Mouse (Mus musculus) forebrain, embryonic 16.5 days (tissue): ENCODE measurements around the gene Chchd3. TPM values are rescaled to one million over a fixed set of nuclear protein-coding genes. Genes with fewer than 3 reads are reported as not detected.
A peak's percentile ranks its signal among the peaks of the same experiment; 100 is the strongest.

Source experiments
- ATAC-seq: fragments of 200-750 bp; cut with Nextera tagmentation; 2 replicates; pipeline ENCODE4 v1.8.0; 2017; ENCODE audit warnings: mild to moderate bottlenecking, moderate library complexity
- H3K27ac ChIP-seq: fragments of 300-500 bp; sonication (generic); 2 replicates; pipeline ENCODE4 v1.5.1; 2014; ENCODE audit warnings: low read length, control low read depth
- H3K27me3 ChIP-seq: fragments of 300-500 bp; sonication (generic); replicated peaks from 2 replicates; pipeline ENCODE4 v1.6.1; 2014; ENCODE audit warnings: low read length; ENCODE audit not compliant: control insufficient read depth, insufficient read depth
- H3K36me3 ChIP-seq: fragments of 300-500 bp; sonication (generic); 2 replicates; pipeline ENCODE4 v1.6.1; 2014; ENCODE audit not compliant: control insufficient read depth, insufficient read depth
- H3K4me1 ChIP-seq: fragments of 300-500 bp; sonication (generic); replicated peaks from 2 replicates; pipeline ENCODE4 v1.6.1; 2014; ENCODE audit warnings: low read length; ENCODE audit not compliant: control insufficient read depth, insufficient read depth
- H3K4me2 ChIP-seq: fragments of 300-500 bp; sonication (generic); 2 replicates; pipeline ENCODE4 v1.6.1; 2014; ENCODE audit warnings: mild to moderate bottlenecking, low read length, control low read depth
- H3K4me3 ChIP-seq: fragments of 300-500 bp; sonication (generic); replicated peaks from 2 replicates; pipeline ENCODE4 v1.5.1; 2014; ENCODE audit warnings: mild to moderate bottlenecking, low read length, control low read depth
- H3K9ac ChIP-seq: fragments of 300-500 bp; sonication (generic); replicated peaks from 2 replicates; pipeline ENCODE4 v1.6.1; 2014; ENCODE audit warnings: low read depth, low read length, control low read depth
- H3K9me3 ChIP-seq: fragments of 300-500 bp; sonication (generic); 2 replicates; pipeline ENCODE4 v1.6.1; 2016; ENCODE audit warnings: low read length; ENCODE audit not compliant: control insufficient read depth
- WGBS: fragments of 180-500 bp; shearing (Covaris S2); extraction: QIAGEN DNeasy Blood & Tissue Kit; methylation state at CpG from one replicate; pipeline ENCODE4 v1.1.7; 2014; 5-methylcytosine and 5-hydroxymethylcytosine counted together
- polyA plus RNA-seq: library from polyadenylated mRNA; unstranded; fragments of >200 nt; fragmentation: Nextera tagmentation; extraction: Ambion mirVana; gene quantifications from 2 replicates; pipeline ENCODE4 v1.2.1, GENCODE M21; 2015

The Chchd3 gene
- polyA plus RNA-seq, 1 experiment from 2014 or later: 121 TPM

DNA sequence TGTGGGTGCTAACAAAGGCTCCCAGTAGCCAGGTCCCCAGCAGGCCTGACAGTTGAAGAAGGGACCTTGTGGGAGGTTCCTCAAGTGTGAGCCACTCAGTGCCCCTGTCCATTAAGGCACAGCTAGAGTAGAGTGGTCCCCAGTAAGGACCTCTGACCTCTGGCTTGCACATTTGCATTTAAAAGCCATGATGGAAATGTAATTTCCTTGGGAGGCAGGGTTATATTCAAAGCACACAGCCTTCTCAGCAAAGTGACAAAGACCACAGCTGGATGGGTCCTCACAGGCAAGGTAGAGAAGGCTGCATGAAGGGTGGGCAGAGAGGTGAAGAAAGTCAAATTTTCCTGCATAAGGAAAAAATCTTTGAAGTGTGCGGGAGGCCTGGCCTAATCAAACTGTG, 272.7 kb downstream of the Chchd3 start:
- no peak for ATAC-seq
- Histone ChIP-seq H3K27me3 (no peaks in the 10 kb centered on the region), H3K27ac (no peak overlapping the region), H3K36me3 (no peaks in the 10 kb centered on the region), H3K9me3 (no peaks in the 10 kb centered on the region), H3K4me2 (no peak overlapping the region), H3K4me1 (peaks cover 7% of the 10 kb centered on the region), H3K4me3 (no peak overlapping the region), H3K9ac (no peak overlapping the region)
- 42% methylated on average over 1 of the region's 1 CpGs for WGBS

DNA sequence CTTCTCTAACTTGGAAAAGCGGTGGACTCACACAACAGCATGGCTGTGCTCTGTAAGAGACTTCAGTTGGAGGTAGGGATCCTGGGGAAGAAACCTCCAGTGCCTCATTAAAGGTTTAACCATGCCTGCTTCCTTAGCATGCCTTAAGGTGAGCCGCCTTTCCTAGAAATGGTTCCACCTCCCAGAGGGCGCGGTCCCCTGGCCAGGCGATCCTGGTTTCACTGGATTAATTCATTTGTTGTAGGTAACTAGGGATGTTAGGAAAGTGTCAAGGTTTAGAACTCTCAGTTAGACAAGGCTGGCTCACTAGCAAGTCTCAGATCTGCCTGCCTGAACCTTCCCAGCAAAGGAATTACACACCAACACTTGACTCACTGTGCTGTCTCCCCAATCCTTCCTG, 273.9 kb downstream of the Chchd3 start:
- H3K4me3 ChIP-seq: no peak overlapping the region
- H3K4me2 ChIP-seq: no peak overlapping the region
- H3K9me3 ChIP-seq: no peaks in the 10 kb centered on the region
- H3K27me3 ChIP-seq: no peaks in the 10 kb centered on the region
- no peaks in the 10 kb centered on the region for H3K36me3 ChIP-seq
- H3K27ac ChIP-seq: no peak overlapping the region
- peaks cover 7% of the 10 kb centered on the region for H3K4me1 ChIP-seq
- ATAC-seq: no peak
- no peak overlapping the region for H3K9ac ChIP-seq
- 92% methylated on average over 5 of the region's 5 CpGs for WGBS

DNA sequence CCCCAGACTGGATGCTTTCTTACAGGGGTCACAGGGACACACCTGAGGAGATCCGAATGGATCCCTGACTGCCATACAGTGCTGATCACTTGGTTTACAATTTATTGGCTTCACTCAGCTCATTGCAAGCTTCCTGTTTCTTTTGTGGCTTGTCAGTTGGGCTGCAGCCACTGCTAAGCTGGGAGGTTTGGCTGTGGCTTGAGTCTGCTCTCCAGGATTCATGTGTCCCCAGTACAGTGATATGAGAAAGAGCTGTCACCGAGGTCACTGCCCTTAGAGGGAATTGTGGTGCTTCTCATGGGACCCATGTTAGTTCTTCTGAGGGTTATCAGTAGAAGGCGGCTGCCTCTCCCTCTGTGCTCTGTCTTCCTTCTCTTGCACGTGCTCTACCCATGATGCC, 277.0 kb downstream of the Chchd3 start:
- no peak for ATAC-seq
- no peaks in the 10 kb centered on the region for H3K27me3 ChIP-seq
- peaks cover 7% of the 10 kb centered on the region for H3K4me1 ChIP-seq
- no peak overlapping the region for H3K27ac ChIP-seq
- WGBS: 86% methylated on average over 4 of the region's 4 CpGs
- no peak overlapping the region for H3K4me3 ChIP-seq
- H3K4me2 ChIP-seq: no peak overlapping the region
- H3K9me3 ChIP-seq: no peaks in the 10 kb centered on the region
- no peak overlapping the region for H3K9ac ChIP-seq
- H3K36me3 ChIP-seq: no peaks in the 10 kb centered on the region

DNA sequence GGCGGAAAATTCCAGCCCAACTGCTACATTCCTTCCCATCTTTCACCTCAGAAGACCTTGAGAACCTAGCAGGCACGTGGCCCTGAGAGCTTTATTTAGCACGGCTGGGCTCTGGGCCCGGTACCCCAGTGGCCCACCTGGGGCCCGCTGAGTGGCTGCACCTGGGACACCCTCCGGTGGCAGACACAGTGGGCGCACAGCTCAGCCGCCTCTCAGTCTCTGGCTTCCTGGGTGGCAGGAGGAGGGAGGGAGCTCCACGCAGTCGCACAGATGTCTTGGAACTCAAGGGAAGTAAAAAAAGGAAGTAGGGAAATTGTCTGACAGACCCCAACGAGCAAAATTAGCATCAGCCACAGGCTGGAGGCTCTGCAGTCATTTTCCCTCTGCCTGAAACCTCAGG, 279.5 kb downstream of the Chchd3 start:
- H3K4me1 ChIP-seq: peaks cover 12% of the 10 kb centered on the region
- H3K9me3 ChIP-seq: no peaks in the 10 kb centered on the region
- no peak overlapping the region for H3K9ac ChIP-seq
- H3K4me3 ChIP-seq: no peak overlapping the region
- H3K27me3 ChIP-seq: no peaks in the 10 kb centered on the region
- ATAC-seq: peak; percentile 57; the same call in 1 of the 2 replicates
- no peak overlapping the region for H3K27ac ChIP-seq
- H3K4me2 ChIP-seq: peak overlapping the region; percentile 38
- H3K36me3 ChIP-seq: no peaks in the 10 kb centered on the region
- 24% methylated on average over 11 of the region's 11 CpGs for WGBS

DNA sequence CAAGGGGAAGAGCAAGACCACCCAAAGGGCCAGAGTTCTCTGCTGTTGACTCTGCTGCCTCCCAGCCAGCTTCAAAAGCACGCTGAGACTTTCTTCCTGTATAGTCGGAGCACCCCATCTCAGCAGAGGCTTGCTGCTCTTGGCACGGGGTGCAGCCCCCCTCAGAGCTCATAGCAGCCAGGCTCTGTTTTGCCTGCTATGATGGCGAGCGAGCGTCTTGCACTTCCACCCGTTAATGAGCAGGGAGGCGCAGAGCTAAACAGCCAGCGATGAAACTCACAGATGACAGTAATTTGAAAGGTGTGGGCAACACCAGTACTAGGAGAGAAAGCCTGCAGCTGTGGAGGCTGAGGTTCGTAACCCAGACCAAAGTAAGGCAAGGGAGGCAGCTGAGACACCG, 283.7 kb downstream of the Chchd3 start:
- no peaks in the 10 kb centered on the region for H3K9me3 ChIP-seq
- WGBS: 42% methylated on average over 11 of the region's 11 CpGs
- peak; percentile 72 for ATAC-seq
- no peak overlapping the region for H3K9ac ChIP-seq
- no peaks in the 10 kb centered on the region for H3K27me3 ChIP-seq
- H3K36me3 ChIP-seq: no peaks in the 10 kb centered on the region
- H3K4me3 ChIP-seq: no peak overlapping the region
- H3K27ac ChIP-seq: no peak overlapping the region
- H3K4me1 ChIP-seq: peaks cover 12% of the 10 kb centered on the region
- H3K4me2 ChIP-seq: no peak overlapping the region

DNA sequence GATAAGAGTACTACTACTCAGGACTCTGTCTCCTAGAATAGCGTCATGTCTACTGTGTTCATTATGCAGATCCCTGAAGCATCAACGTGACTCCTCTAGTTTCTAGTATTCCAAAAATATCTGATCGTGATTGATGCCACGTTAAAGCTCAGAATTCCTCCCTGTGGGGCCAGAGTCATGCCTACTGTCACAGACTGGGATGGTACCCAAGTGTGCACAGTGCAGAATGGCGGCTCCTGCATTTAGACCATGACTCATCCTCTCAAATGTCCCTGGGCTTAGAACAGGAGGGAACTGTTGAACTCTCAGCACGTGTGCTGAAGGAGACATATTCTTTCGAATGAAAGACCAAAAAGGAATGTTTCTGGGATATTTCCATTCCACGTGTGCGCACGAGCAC, 305.5 kb downstream of the Chchd3 start:
- Histone ChIP-seq H3K27me3 (no peaks in the 10 kb centered on the region), H3K9me3 (no peaks in the 10 kb centered on the region), H3K36me3 (no peaks in the 10 kb centered on the region), H3K27ac (no peak overlapping the region), H3K9ac (no peak overlapping the region), H3K4me3 (no peak overlapping the region), H3K4me1 (no peaks in the 10 kb centered on the region), H3K4me2 (no peak overlapping the region)
- peak; percentile 33; the same call in 1 of the 2 replicates for ATAC-seq
- 86% methylated on average over 10 of the region's 10 CpGs for WGBS

DNA sequence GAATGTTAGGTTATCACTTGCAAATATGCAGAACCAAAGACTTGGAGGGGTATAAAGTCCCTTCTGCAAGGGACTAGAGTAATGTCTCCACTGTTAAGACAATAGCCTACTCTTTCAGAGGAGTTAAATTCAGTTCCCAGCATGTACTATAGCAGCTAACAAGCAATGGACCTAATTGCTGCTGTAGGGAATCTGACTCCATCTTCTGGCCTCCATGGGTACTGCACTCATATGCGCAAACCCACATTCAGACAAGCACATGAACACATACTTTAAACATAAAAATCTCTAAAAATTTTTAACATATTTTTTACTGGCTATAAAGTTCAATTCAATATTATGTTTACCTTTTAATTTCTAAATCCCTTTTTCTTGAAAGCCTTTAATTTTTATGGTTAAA, 310.2 kb downstream of the Chchd3 start:
- Histone ChIP-seq H3K27ac (no peak overlapping the region), H3K4me3 (no peak overlapping the region), H3K4me1 (no peaks in the 10 kb centered on the region; the same call in 1 of the 2 replicates), H3K36me3 (no peaks in the 10 kb centered on the region), H3K27me3 (no peaks in the 10 kb centered on the region), H3K4me2 (no peak overlapping the region), H3K9ac (no peak overlapping the region), H3K9me3 (no peaks in the 10 kb centered on the region)
- 100% methylated on average over 1 of the region's 1 CpGs for WGBS
- ATAC-seq: no peak

DNA sequence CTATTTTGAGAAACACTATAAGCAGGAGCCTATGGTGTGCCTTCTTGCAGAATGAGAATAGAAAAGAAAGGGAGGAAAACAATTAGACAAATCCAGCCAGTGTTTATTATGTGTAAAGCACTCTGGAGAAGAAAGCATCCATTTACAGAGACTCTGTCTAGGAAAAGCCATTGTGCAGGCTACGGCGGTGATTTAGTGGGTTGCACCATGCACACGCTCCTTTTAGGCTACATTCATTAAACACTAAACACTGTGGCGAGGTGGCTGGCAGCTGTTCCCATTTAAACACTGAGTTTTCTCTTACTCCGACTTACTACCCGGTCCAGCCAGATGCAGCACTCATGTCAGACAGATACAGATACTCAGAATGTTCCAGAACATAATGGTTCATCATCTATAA, 311.3 kb downstream of the Chchd3 start:
- H3K27ac ChIP-seq: no peak overlapping the region

DNA sequence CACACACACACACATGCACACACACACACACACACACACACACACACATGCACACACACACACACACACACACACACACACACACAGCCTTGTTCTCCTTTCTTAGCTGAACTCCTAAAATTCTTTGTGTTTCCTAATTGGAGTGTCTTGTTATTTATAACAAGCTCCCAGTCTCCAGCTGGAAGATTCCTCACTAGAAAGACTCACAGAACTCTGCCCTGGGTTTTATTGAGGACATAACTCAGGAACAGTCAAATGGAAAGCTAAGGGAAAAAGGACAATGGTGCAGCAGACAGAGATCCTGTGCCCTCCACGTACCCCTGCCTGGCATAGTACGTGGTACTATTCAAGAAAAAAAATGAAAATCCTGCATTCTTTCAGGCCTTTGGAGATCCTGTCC, 312.7 kb downstream of the Chchd3 start:
- no peaks in the 10 kb centered on the region; the same call in 1 of the 2 replicates for H3K4me1 ChIP-seq
- ATAC-seq: no peak
- H3K36me3 ChIP-seq: no peaks in the 10 kb centered on the region
- H3K9me3 ChIP-seq: no peaks in the 10 kb centered on the region
- H3K27ac ChIP-seq: no peak overlapping the region
- no peak overlapping the region for H3K4me2 ChIP-seq
- no peaks in the 10 kb centered on the region for H3K27me3 ChIP-seq
- WGBS: 73% methylated on average over 2 of the region's 2 CpGs
- H3K9ac ChIP-seq: no peak overlapping the region
- H3K4me3 ChIP-seq: no peak overlapping the region

More for the DNA sequence above, 311.3 kb downstream of the Chchd3 start:
- H3K9ac ChIP-seq: no peak overlapping the region
- H3K27me3 ChIP-seq: no peaks in the 10 kb centered on the region
- no peaks in the 10 kb centered on the region for H3K9me3 ChIP-seq
- H3K4me2 ChIP-seq: no peak overlapping the region
- H3K36me3 ChIP-seq: no peaks in the 10 kb centered on the region
- WGBS: 33% methylated on average over 6 of the region's 6 CpGs
- H3K4me3 ChIP-seq: no peak overlapping the region
- ATAC-seq: no peak
- no peaks in the 10 kb centered on the region; the same call in 1 of the 2 replicates for H3K4me1 ChIP-seq
